Mouse (Mus musculus): ENCODE measurements around the gene Lin7b. TPM values are rescaled to one million over a fixed set of nuclear protein-coding genes. Genes with fewer than 3 reads are reported as not detected.

Gene Lin7b
- total and polyA plus RNA-seq, 3 experiments, result 1.3 to 3.8 TPM; not detected in 1

DNA sequence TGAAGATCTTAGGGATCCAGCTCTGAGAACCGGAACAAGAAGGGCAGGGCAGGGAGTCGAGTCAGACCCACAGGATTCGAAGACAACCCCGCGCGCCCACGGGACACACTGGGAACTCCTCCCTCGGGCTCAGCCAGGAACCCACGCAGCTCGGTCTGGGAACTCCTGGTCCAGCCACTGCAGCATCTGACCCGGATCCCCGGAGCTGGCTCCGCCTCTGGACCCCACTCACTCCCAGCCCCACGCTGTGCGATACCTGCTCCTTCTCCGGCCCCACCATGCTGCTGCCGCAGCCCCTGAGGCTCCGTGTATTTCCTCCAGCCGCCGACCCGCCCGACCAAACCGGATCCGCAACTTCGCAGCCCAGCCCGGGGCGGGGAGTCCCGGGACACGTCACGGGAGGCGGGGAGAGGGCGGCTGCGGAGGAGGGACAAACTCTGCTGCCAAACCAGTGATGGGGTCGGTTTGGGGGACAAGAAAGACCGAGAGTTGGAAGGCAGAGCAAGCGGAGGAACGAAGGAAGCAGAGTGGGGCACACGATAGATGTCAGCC lies 36.9 kb downstream of the Lin7b start, which contains the start of gene Trpm4:
TSS of gene Trpm4 (minus strand) at position 350 of the 552 bp plus-strand sequence.
- Histone ChIP-seq H3K27me3 (ENCODE audit: control insufficient read depth in 1 of 2, insufficient read depth in 2 of 2, low read length in 2 of 2) (no peaks in the 10 kb centered on the region), H3K36me3 (ENCODE audit: control insufficient read depth in 1 of 2, insufficient read depth in 2 of 2, low read length in 2 of 2) (no peaks in the 10 kb centered on the region), H3K4me1 (ENCODE audit: control insufficient read depth in 1 of 2, insufficient read depth in 2 of 2, low read length in 2 of 2) (peaks cover 2 to 7% of the 10 kb centered on the region in 2 experiments; a peak in 2 of 4 replicates), H3K9me3 (replicated peaks; ENCODE audit: insufficient read depth, low read length) (no peaks in the 10 kb centered on the region), H3K9ac (ENCODE audit: control insufficient read depth, low read depth, low read length, poor library complexity, severe bottlenecking) (peak within 1 kb of the TSS; percentile 74), H3K79me2 (ENCODE audit: control insufficient read depth, insufficient read depth, low read length, poor library complexity) (peaks cover 1% of the 10 kb centered on the region; the same call in 1 of the 2 replicates), H3K4me3 (ENCODE audit: control insufficient read depth in 1 of 2, insufficient read depth in 1 of 2, low read depth in 2 of 2, low read length in 2 of 2) (peak within 1 kb of the TSS; percentile 80), H3K27ac (ENCODE audit: control insufficient read depth, low read depth, low read length) (no peak within 1 kb of the TSS)
- peak; percentile 77 for DNase-seq (ENCODE audit: low read depth, low spot score)
- TF ChIP-seq HCFC1 (IDR thresholded peaks at IDR 0.05; ENCODE audit: low read depth, low read length) (0 out of 2 replicates have a peak, but pooled peaks have one; percentile 3), SIN3A (IDR thresholded peaks at IDR 0.05; ENCODE audit: low read length) (peak; percentile 42; the same call in 1 of the 2 replicates), MAX (IDR thresholded peaks at IDR 0.05; ENCODE audit: low read length) (0 out of 2 replicates have a peak, but pooled peaks have one; percentile 21), POLR2A (IDR thresholded peaks at IDR 0.05; ENCODE audit: control insufficient read depth in 1 of 2, insufficient read depth in 1 of 2, low read depth in 1 of 2, low read length in 2 of 2, poor library complexity in 1 of 2) (peak in 1 of 2 experiments; percentile 56; a peak in 1 of 4 replicates), ZMIZ1 (IDR thresholded peaks at IDR 0.05; ENCODE audit: low read depth, low read length) (no peak), MXI1 (IDR thresholded peaks at IDR 0.05; ENCODE audit: low read depth, low read length) (peak; percentile 38; the same call in 1 of the 2 replicates), CHD1 (IDR thresholded peaks at IDR 0.05; ENCODE audit: low read depth, low read length) (no peak), MAZ (IDR thresholded peaks at IDR 0.05; ENCODE audit: low read depth, low read length) (0 out of 2 replicates have a peak, but pooled peaks have one; percentile 41), NELFE (IDR thresholded peaks at IDR 0.05; ENCODE audit: low read depth, low read length) (peak; percentile 42)

DNA sequence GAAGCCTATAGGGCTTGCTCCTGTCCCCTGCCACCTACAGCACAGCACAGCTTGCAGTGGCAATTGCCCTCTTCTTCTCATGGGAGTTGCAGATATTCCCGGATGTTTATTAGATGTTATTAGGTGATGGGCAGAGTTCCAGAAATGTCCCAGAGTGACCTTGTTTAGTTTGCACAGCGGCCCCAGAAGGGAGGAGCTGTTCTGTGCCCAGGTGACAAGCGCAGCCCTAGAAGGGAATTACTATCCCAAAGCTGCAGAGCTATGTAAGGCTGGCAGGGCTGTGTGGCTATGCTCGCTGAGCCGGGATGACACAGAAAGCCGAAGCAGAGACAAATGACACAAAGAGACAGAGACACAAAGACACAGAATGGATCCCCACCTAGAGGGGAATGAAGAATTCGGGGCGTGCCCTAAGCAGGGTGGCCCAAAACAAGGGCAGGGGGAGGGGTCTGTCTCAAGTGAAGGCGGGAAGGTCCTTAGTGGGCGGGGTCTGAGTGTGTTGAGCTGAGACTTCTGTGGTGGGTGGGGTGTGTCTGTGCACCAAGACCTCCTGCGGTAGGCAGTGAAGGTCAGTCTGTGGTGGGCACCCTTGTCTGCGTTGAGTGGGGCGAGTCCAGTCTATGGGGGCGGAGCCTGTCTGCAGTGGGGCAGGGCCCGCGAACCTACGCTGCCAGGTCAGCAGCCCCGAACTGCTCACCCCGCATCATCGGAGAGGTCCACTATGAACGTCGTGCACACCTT lies 37.5 kb downstream of the Lin7b start:
- peak overlapping the region; percentile 74 for H3K9ac ChIP-seq (ENCODE audit: control insufficient read depth, low read depth, low read length, poor library complexity, severe bottlenecking)
- H3K36me3 ChIP-seq (ENCODE audit: control insufficient read depth in 1 of 2, insufficient read depth in 2 of 2, low read length in 2 of 2), result no peaks in the 10 kb centered on the region
- H3K4me1 ChIP-seq (ENCODE audit: control insufficient read depth in 1 of 2, insufficient read depth in 2 of 2, low read length in 2 of 2), result peaks cover 0 to 7% of the 10 kb centered on the region in 2 experiments; a peak in 2 of 4 replicates
- peak overlapping the region; percentile 80 for H3K4me3 ChIP-seq (ENCODE audit: control insufficient read depth in 1 of 2, insufficient read depth in 1 of 2, low read depth in 2 of 2, low read length in 2 of 2)
- H3K9me3 ChIP-seq (replicated peaks; ENCODE audit: insufficient read depth, low read length), result no peaks in the 10 kb centered on the region
- TF ChIP-seq HCFC1 (IDR thresholded peaks at IDR 0.05; ENCODE audit: low read depth, low read length) (peak; percentile 9; the same call in 1 of the 2 replicates), BHLHE40 (IDR thresholded peaks at IDR 0.05; ENCODE audit: borderline replicate concordance, low read depth, low read length) (no peak), GATA1 (IDR thresholded peaks at IDR 0.05; ENCODE audit: low read depth, low read length) (no peak)
- no peaks in the 10 kb centered on the region for H3K27me3 ChIP-seq (ENCODE audit: control insufficient read depth in 1 of 2, insufficient read depth in 2 of 2, low read length in 2 of 2)
- H3K27ac ChIP-seq (ENCODE audit: control insufficient read depth, low read depth, low read length), result no peak overlapping the region
- peak; percentile 73 for DNase-seq (ENCODE audit: low read depth, low spot score)
- peaks cover 1% of the 10 kb centered on the region; the same call in 1 of the 2 replicates for H3K79me2 ChIP-seq (ENCODE audit: control insufficient read depth, insufficient read depth, low read length, poor library complexity)

GRCm38 (mm10) chr7:45331502-45331901 lies 38.9 kb downstream of the Lin7b start:
- no peaks in the 10 kb centered on the region for H3K9me3 ChIP-seq (replicated peaks; ENCODE audit: insufficient read depth, low read length)
- H3K79me2 ChIP-seq (ENCODE audit: control insufficient read depth, insufficient read depth, low read length, poor library complexity), result peaks cover 1% of the 10 kb centered on the region; the same call in 1 of the 2 replicates
- H3K9ac ChIP-seq (ENCODE audit: control insufficient read depth, low read depth, low read length, poor library complexity, severe bottlenecking), result no peak overlapping the region
- H3K4me1 ChIP-seq (ENCODE audit: control insufficient read depth in 1 of 2, insufficient read depth in 2 of 2, low read length in 2 of 2), result peaks cover 0 to 7% of the 10 kb centered on the region in 2 experiments; a peak in 2 of 4 replicates
- H3K27ac ChIP-seq (ENCODE audit: control insufficient read depth, low read depth, low read length), result no peak overlapping the region
- no peak overlapping the region for H3K4me3 ChIP-seq (ENCODE audit: control insufficient read depth in 1 of 2, insufficient read depth in 1 of 2, low read depth in 2 of 2, low read length in 2 of 2)
- no peaks in the 10 kb centered on the region for H3K27me3 ChIP-seq (ENCODE audit: control insufficient read depth in 1 of 2, insufficient read depth in 2 of 2, low read length in 2 of 2)
- no peaks in the 10 kb centered on the region for H3K36me3 ChIP-seq (ENCODE audit: control insufficient read depth in 1 of 2, insufficient read depth in 2 of 2, low read length in 2 of 2)
- peak; percentile 40 to 51 (median 48) for TF ChIP-seq CTCF (IDR thresholded peaks at IDR 0.05 in 2 of 3, conservative IDR thresholded peaks at IDR 0.05 in 1 of 3; ENCODE audit: control insufficient read depth in 1 of 3, insufficient read depth in 1 of 3, low read depth in 2 of 3, low read length in 3 of 3, poor library complexity in 1 of 3, severe bottlenecking in 1 of 3)
- TF ChIP-seq RAD21 (IDR thresholded peaks at IDR 0.05; ENCODE audit: low read depth, low read length), result peak; percentile 33
- TF ChIP-seq E2F4 (IDR thresholded peaks at IDR 0.05; ENCODE audit: borderline replicate concordance, low read depth, low read length), result no peak
- peak; percentile 27 for DNase-seq (ENCODE audit: low read depth, low spot score)

All from MEL (cell line).